Mouse (Mus musculus) lung, adult 2 months (tissue): Measurements from ENCODE around the gene Chst7.

Source experiments
- CTCF ChIP-seq: fragments of 200-500 bp; IDR thresholded peaks from 2 replicates; pipeline ENCODE4 v1.5.1; 2011; ENCODE audit warnings: mild to moderate bottlenecking, low read length, control low read depth; ENCODE audit not compliant: insufficient read depth
- POLR2A ChIP-seq: fragments of 200-500 bp; IDR thresholded peaks from 2 replicates; pipeline ENCODE4 v1.6.1; 2011; ENCODE audit warnings: low read depth, mild to moderate bottlenecking, control low read depth, low read length, borderline replicate concordance; ENCODE audit errors: extremely low read depth

- TF ChIP-seq POLR2A, result no peak
- no peak for TF ChIP-seq CTCF
Observed at GRCm38 (mm10) chrX:20070196-20070595, 10.8 kb downstream of the Chst7 start.
